Mouse (Mus musculus) G1E-ER4 (cell line): ENCODE measurements at regions not wholly inside any gene's neighbourhood (a gene's known extent, or its start where the extent isn't known, plus 50 kb on each side); places are given as distances from the start of the nearest gene placed in this dataset.

Experiments
- GATA1 ChIP-seq: IDR thresholded peaks from one replicate; pipeline ENCODE4 v1.8.0; 2012; ENCODE audit warnings: low read length, inconsistent platforms

DNA sequence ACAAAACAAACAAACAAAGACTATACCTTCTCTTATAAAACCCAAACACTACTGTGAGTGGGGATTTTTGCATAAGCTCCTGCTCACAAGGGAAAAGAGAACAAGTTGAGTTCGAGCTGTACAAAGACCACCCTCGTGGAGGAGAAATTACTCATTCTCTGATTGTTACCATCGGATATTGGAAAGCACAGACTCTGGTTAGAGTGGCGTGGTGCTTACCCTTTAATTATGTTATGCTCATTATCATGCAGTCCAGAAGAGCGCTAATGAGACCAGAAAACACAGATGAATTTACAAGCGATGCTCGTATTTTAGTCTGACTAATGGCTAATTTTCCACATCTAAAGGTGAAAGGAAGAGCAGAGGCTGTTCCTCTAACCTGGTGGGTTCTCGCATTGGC, 721.7 kb upstream of the Cited2 start:
- no peak for TF ChIP-seq GATA1

DNA sequence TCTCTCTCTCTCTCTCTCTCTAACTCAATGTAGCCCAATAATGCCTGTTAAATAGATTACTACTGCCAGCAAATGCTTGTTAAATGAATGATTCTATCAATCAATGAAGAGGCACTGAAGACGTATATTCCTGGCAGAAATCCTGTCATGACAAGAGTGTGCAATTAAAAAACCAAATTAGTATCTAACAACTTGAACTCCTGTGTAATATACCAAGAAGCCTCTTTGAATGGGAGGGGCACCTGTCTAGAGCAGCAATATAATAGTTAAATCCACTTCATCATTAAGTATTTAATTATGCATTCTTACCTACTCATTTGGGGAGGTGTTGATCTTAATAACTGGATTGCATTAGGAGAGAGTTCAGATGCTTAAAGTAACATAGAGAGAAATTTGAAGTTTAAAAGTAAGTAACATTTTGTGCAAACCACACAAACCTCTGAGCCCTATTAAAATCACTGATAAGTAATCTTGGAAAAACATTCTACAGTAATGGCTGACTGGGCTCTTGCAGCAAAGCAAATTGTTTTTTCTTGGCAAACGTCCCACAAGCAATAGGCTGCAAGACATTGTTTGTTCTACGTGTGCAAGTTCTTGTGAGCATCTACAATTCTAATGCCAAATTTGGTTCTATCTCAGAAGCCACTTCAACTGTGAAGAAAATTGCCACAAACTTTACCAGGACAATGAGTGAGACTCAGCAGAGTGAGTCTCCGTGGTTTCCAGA, 719.7 kb upstream of the Cited2 start:
- no peak for TF ChIP-seq GATA1

DNA sequence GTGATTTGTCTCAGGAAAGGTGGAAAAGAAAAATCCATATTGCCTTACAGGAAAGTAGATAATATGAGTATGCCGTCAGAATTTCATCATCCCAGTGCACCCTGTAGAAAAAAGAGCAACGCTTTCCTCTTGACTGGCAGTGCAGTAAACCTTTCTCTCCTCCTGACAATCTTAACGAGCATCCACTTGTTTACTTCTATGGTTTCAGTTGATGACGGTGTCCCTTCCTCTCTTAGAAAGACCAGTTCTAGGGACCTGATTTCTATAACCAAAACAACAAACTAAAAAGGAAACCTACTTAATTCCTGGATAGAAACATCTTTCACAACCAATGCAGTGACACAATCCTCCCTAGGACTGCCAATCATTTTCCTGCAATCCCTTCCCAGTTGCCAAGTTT, 714.3 kb upstream of the Cited2 start:
- TF ChIP-seq GATA1, result no peak

DNA sequence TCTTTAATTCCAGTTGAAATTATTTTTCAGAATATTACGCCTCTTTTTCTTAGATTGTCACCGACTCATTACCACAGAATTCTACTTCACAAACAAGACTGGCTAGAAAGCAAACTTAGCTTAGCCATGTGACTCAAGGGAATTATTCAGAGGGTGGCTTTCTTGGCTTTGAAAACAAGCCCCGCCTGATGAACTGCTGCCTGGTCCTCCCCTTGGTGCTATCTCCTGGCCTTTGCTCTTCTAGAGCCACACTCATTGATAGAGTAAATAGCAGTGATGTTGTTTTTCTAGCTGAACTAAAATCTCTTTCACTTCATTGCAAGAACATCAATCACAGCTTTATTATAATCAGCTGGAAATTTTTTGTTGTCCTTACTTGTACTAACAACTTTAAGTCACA, 713.0 kb upstream of the Cited2 start:
- TF ChIP-seq GATA1, result no peak

DNA sequence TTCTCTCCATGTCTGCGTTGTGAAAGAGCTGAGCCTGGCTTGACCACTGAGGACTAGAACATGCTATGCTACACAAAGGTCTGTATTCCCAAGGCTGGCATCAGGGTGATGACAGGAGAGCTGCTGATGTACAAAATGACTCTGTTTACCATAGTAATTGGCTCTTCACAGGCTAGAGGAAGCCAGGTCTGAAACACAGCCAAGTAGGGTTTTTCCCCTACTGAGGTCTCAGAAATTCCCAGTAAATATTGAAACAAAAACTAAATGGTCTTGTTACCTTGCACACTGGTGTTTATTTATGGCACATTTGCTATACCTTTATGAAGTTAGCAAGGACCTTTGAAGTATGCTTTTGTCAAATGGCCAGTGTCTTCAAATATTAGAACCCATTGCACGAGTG, 711.1 kb upstream of the Cited2 start:
- no peak for TF ChIP-seq GATA1

DNA sequence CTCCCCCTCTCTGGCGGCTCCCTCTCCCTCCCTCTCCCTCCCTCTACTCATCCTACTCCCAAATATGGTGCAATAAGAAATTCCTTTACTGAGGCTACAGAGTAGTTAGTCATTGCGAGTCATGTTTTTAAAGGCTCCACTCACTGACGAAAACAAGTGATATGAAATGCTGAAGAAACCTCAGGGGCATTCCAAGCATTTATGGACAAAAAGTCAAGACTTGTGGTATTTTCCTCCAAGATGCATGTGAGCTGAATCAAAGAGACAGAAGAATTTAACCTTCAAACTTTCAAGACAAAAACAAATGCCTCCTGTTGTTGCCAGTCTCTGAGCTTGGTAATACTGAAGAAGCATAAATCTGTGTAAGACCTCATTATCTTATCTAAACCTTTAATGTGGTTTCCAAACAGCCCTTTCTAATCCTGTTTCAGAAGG, 710.5 kb upstream of the Cited2 start:
- no peak for TF ChIP-seq GATA1

DNA sequence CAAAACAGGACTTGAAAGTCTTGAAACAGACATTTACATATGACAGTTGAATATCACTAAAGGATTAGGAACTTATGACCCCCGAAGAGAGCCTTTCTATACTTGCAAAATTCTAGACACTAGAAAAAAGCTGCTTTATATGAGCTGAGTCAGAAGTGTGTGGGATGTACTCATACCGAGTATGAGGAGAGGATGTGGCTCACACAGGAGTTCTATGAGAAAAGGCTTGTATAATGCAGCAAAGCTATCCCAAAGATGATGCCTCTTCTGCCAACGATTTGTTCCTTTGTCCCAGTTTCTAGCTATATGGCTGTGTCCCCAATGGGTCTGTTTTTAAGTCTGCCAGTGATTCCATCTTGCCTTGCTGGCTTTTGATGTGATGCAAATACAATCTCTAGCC, 708.2 kb upstream of the Cited2 start:
- TF ChIP-seq GATA1, result no peak

DNA sequence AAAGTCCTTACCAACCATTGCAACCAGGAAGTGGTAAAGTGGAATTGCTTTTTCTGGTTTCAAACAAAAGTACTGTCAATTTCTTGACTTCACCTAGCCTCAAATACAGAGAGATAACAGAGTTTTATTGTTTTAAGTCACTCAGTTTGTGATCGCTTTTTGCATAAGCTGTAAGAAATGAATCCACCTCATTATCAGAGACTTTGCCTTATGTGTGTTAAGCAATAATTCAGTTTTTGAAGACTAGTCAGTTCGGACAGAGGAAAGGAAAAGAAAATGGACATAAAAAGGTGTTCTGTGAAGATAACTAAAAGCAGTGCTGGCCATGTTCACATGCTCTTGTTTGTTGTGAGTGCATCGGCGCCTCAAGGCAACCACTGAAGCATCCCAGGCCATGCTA, 706.2 kb upstream of the Cited2 start:
- no peak for TF ChIP-seq GATA1

DNA sequence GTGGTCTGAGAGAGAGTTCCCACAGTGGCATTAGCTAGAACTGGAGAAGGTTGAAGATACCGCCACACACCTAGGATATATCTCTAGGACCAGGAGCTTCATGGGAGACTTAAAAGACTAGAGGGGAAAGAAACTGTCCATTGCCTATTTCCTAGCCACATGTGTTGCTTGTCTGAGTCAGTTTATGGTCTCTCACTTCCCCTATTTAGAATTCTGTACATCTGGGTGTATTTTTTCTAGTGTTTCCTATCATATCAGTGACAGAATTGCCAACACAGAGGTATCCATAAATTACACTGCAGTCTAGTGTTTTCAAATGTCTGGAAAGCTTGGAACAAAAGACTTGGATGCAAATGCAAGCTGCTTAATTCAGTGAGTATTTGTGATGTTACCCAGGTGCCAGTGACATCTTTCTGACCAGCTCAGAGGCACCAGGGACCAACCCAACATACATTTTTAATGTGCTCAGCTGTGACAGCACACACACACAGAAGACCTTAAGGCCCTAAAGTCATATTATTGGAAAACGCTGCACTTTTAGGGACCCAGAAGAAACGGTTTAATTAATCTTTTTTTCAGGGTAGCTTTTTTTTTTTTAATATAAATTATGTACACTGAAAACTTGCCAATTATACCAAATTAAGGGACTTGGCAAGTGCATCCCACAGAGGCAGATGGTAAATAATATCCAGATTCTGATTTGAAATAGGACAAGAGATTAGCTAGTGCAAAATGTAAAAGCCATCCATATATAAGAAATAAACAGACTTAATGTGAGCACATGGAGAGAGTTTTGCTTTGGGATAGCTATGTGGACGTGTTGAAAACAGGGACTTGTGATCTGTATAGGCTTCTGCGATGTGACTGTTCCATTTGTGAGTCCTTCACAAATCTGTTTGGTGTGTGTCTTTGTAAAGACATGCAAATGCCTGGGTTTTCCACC, 700.5 kb upstream of the Cited2 start:
- TF ChIP-seq GATA1, result no peak

DNA sequence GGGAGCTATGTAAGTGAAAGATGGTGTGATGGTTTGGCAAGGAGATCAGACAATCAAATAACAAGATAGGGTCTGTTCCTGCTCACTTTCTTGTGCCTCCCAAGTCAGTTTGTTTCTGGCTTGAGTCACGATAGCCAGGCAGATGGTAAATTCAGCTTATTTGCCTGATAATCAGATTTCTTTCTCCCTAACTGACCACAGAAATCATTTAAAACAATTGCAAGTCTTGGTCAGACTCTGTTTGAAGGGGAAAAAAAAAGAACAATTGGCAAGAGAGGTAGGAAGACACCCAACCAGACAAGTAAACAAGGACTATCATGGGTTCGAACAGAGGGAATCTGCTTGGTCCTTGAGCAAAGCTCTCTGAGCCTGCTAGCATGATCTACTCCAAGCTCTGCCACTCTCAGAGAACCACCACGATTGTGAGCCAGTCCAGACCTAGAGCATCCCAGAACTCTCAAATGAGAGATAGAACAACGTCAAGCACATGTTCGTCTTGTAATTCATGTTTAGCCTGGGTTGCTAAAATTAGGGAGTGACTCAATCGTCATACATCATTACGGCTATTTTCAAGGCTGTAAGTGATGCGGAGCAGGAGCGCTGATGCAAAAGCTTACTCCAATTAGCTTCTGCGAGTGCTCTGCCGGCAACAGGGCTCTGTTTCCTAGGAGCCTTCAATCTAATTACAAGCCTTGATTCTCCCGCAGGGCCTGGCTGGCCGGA, 699.3 kb upstream of the Cited2 start:
- TF ChIP-seq GATA1, result no peak

DNA sequence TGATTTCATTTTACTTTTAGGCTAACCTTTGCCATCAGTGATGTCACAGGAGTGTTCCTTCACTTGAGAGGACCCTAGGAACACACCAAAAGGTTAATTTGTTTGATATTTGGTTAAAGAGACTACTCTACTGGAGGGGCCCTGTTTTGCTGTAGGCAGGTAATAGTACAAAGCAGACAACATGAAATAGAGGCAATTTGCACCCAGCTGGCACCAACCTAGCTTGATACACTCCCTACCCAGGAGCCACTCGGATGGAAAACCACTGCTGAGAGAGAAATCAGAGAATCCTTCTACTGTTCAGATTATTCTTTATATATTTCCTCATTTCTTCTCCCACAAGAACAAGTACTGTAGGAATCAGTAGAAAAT, 698.7 kb upstream of the Cited2 start:
- TF ChIP-seq GATA1, result no peak

DNA sequence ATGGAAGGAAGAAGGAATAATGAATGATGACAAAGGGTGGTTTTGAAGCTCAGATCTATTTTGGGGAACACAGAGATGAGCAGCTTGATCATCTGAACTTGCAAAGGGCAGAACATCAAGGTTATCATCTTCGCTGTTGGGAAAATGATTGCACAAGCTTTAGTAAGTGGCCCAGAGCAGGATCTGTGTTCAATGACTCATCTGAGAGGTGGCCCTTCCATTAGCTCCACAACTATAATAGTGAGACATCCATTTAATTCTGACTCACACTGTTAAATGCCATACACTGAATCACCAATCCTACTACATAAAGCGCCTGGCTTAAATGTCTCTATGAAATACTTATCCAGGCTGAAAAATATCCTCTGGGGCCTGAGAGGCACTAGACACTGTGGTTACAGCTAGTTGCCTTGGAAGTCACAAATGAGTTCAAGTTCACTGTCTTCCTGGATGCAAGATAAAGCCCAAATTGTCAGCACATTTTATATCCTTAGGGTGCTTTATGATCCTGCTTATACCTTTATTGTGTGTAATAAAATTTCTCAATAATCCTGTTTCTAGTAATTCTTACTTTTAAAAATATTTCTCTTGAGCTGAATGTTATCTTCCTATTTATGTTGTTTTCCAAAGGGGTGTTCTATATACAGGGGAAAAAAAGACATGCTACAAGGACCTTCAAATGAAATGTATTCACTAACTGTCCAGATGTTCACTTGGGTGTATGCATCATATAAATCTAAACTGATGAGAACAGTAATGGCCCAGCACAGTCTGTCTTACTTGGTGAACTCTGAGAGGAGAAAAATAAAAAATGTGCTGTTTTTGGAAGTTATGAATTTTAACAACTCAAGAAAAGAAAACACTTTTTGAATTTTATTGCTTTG, 687.9 kb upstream of the Cited2 start:
- no peak for TF ChIP-seq GATA1

DNA sequence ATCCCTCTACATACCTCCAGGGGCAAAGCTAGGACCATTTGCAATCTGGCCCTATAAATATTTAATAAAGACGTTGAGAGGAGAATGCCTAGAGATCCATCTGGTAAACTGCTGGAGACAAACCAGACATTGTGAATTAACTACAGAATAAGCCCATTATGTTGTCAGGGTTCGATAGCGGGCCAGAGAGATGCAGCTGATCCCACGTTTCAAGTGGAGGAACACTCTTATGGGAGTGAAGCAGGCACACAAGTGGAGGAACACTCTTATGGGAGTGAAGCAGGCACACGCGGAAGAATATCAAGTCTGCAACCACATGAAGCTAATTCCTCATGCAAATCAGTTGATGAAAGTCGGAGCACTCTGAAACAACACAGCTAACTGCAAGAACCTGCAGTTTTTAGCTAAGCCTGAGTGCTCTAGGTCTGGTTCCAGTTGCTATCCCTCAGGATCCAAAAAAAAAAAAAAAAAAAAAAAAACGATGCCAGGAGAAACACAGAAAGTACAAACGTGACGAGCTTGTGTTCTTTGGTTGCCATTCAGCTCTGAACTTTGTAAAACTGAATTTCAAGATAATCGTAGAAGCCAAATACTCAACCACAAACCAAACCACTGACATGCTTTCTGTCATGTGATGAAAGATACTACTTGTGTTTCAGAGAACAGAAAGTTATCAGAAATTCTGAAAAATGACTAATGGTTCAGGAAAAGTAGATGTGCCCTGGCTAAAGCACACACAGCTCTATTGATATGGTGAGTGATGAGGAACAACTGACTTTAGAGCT, 684.6 kb upstream of the Cited2 start:
- TF ChIP-seq GATA1, result no peak

DNA sequence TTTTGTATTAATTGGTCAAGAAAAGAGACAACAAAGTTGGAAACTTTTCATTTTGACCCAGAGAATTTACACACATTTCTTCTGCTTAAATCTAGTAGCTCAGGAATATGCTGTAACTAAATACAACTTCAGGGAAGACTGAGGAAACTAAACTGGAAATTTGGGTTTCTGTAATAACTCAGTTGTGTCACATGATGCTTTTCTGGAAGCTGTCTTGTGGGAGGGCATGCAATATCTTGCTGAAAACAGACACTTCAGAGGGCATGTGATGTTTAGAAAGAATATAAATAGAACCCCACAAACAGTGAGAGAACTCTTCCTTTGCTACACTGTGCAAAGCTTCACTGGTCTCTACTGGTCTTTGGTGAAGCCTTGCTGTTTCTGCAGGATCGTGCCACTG, 680.9 kb upstream of the Cited2 start:
- no peak for TF ChIP-seq GATA1
